Mouse (Mus musculus): Measurements from ENCODE around the gene Ica1l. TPM values are rescaled to one million over a fixed set of nuclear protein-coding genes. Genes with fewer than 3 reads are reported as not detected.

Gene Ica1l
- polyA plus RNA-seq, 1 experiment from 2014 or later = 27.9 TPM

- no peaks in the 10 kb centered on the region for H3K36me3 ChIP-seq
- WGBS = 86% methylated on average over 6 of the region's 6 CpGs
- H3K4me1 ChIP-seq (replicated peaks) = no peaks in the 10 kb centered on the region
- no peak overlapping the region for H3K9ac ChIP-seq
- no peak overlapping the region for H3K27ac ChIP-seq
- no peak overlapping the region for H3K4me3 ChIP-seq
- no peaks in the 10 kb centered on the region for H3K9me3 ChIP-seq
- H3K27me3 ChIP-seq = no peaks in the 10 kb centered on the region
- no peak overlapping the region for H3K4me2 ChIP-seq
- ATAC-seq (ENCODE audit: low FRiP score) = no peak
These were observed 27.5 kb downstream of the Ica1l start for GRCm38 (mm10) chr1:60015511-60015910.

GRCm38 (mm10) chr1:60013779-60014178 is 29.2 kb downstream of the Ica1l start:
- Histone ChIP-seq H3K4me1 (replicated peaks) (no peaks in the 10 kb centered on the region), H3K9ac (no peak overlapping the region), H3K4me2 (no peak overlapping the region), H3K36me3 (no peaks in the 10 kb centered on the region; the same call in 1 of the 2 replicates), H3K4me3 (no peak overlapping the region), H3K27ac (no peak overlapping the region), H3K27me3 (no peaks in the 10 kb centered on the region), H3K9me3 (no peaks in the 10 kb centered on the region)
- no peak for ATAC-seq (ENCODE audit: low FRiP score)
- 89% methylated on average over 10 of the region's 10 CpGs for WGBS

GRCm38 (mm10) chr1:60008743-60009142 is 34.2 kb downstream of the Ica1l start:
- 77% methylated on average over 2 of the region's 2 CpGs for WGBS
- Histone ChIP-seq H3K9ac (no peak overlapping the region), H3K27ac (no peak overlapping the region), H3K4me3 (no peak overlapping the region), H3K4me1 (replicated peaks) (no peaks in the 10 kb centered on the region), H3K9me3 (no peaks in the 10 kb centered on the region), H3K4me2 (no peak overlapping the region), H3K36me3 (no peaks in the 10 kb centered on the region; the same call in 1 of the 2 replicates), H3K27me3 (no peaks in the 10 kb centered on the region)
- no peak for ATAC-seq (ENCODE audit: low FRiP score)

GRCm38 (mm10) chr1:60007337-60007736 is 35.6 kb downstream of the Ica1l start:
- H3K9ac ChIP-seq = no peak overlapping the region
- H3K4me3 ChIP-seq = no peak overlapping the region
- H3K36me3 ChIP-seq = no peaks in the 10 kb centered on the region; the same call in 1 of the 2 replicates
- H3K4me2 ChIP-seq = no peak overlapping the region
- no peak overlapping the region for H3K27ac ChIP-seq
- 90% methylated on average over 10 of the region's 10 CpGs for WGBS
- H3K4me1 ChIP-seq (replicated peaks) = no peaks in the 10 kb centered on the region
- H3K27me3 ChIP-seq = no peaks in the 10 kb centered on the region
- no peak for ATAC-seq (ENCODE audit: low FRiP score)
- H3K9me3 ChIP-seq = no peaks in the 10 kb centered on the region

GRCm38 (mm10) chr1:60000319-60000718 is 42.7 kb downstream of the Ica1l start:
- H3K4me1 ChIP-seq (replicated peaks) = no peaks in the 10 kb centered on the region
- H3K4me2 ChIP-seq = no peak overlapping the region
- no peaks in the 10 kb centered on the region for H3K27me3 ChIP-seq
- no peak for ATAC-seq (ENCODE audit: low FRiP score)
- no peaks in the 10 kb centered on the region for H3K36me3 ChIP-seq
- H3K27ac ChIP-seq = no peak overlapping the region
- no peaks in the 10 kb centered on the region for H3K9me3 ChIP-seq
- WGBS = 63% methylated on average over 2 of the region's 2 CpGs
- no peak overlapping the region for H3K4me3 ChIP-seq
- no peak overlapping the region for H3K9ac ChIP-seq

- 79% methylated on average over 5 of the region's 5 CpGs for WGBS
- H3K9ac ChIP-seq = no peak overlapping the region
- ATAC-seq (ENCODE audit: low FRiP score) = no peak
- H3K9me3 ChIP-seq = no peaks in the 10 kb centered on the region
- H3K27me3 ChIP-seq = no peaks in the 10 kb centered on the region
- H3K4me2 ChIP-seq = no peak overlapping the region
- no peak overlapping the region for H3K4me3 ChIP-seq
- no peaks in the 10 kb centered on the region for H3K4me1 ChIP-seq (replicated peaks)
- peaks cover 14% of the 10 kb centered on the region; the same call in 1 of the 2 replicates for H3K36me3 ChIP-seq
- H3K27ac ChIP-seq = no peak overlapping the region
These were observed 45.6 kb downstream of the Ica1l start for GRCm38 (mm10) chr1:59997352-59997751.

- H3K9me3 ChIP-seq = no peaks in the 10 kb centered on the region
- 53% methylated on average over 3 of the region's 3 CpGs for WGBS
These were observed 47.3 kb downstream of the Ica1l start for GRCm38 (mm10) chr1:59995646-59996045.

GRCm38 (mm10) chr1:59987399-59988040 is 55.5 kb downstream of the Ica1l start:
- peaks cover 55% of the 10 kb centered on the region for H3K36me3 ChIP-seq
- no peak for ATAC-seq (ENCODE audit: low FRiP score)
- no peak overlapping the region for H3K4me3 ChIP-seq
- no peak overlapping the region for H3K4me2 ChIP-seq
- no peak overlapping the region for H3K9ac ChIP-seq
- WGBS = 96% methylated on average over 3 of the region's 3 CpGs
- H3K4me1 ChIP-seq (replicated peaks) = no peaks in the 10 kb centered on the region
- no peak overlapping the region for H3K27ac ChIP-seq
- no peaks in the 10 kb centered on the region for H3K9me3 ChIP-seq
- no peaks in the 10 kb centered on the region for H3K27me3 ChIP-seq

More at GRCm38 (mm10) chr1:59995646-59996045, 47.3 kb downstream of the Ica1l start:
- Histone ChIP-seq H3K27ac (no peak overlapping the region), H3K4me2 (no peak overlapping the region), H3K4me1 (replicated peaks) (no peaks in the 10 kb centered on the region), H3K36me3 (peaks cover 25% of the 10 kb centered on the region), H3K9ac (no peak overlapping the region), H3K4me3 (no peak overlapping the region), H3K27me3 (no peaks in the 10 kb centered on the region)
- no peak for ATAC-seq (ENCODE audit: low FRiP score)

- no peak overlapping the region for H3K4me3 ChIP-seq
- H3K27ac ChIP-seq = no peak overlapping the region
- no peaks in the 10 kb centered on the region for H3K27me3 ChIP-seq
- peaks cover 54% of the 10 kb centered on the region for H3K36me3 ChIP-seq
- ATAC-seq (ENCODE audit: low FRiP score) = no peak
- H3K4me1 ChIP-seq (replicated peaks) = no peaks in the 10 kb centered on the region
- no peaks in the 10 kb centered on the region for H3K9me3 ChIP-seq
- no peak overlapping the region for H3K9ac ChIP-seq
- H3K4me2 ChIP-seq = no peak overlapping the region
These were observed 56.4 kb downstream of the Ica1l start for GRCm38 (mm10) chr1:59986626-59987025.

GRCm38 (mm10) chr1:59967291-59967690 is 75.7 kb downstream of the Ica1l start:
- Histone ChIP-seq H3K36me3 (peaks cover 41% of the 10 kb centered on the region), H3K4me2 (no peak overlapping the region), H3K4me3 (no peak overlapping the region), H3K27ac (no peak overlapping the region), H3K4me1 (replicated peaks) (no peaks in the 10 kb centered on the region), H3K9me3 (no peaks in the 10 kb centered on the region), H3K27me3 (no peaks in the 10 kb centered on the region), H3K9ac (no peak overlapping the region)
- ATAC-seq (ENCODE audit: low FRiP score) = no peak
- 91% methylated on average over 4 of the region's 4 CpGs for WGBS

- no peak overlapping the region for H3K9ac ChIP-seq
- no peaks in the 10 kb centered on the region for H3K4me1 ChIP-seq (replicated peaks)
- no peak overlapping the region for H3K4me2 ChIP-seq
- no peaks in the 10 kb centered on the region for H3K9me3 ChIP-seq
- ATAC-seq (ENCODE audit: low FRiP score) = no peak
- no peaks in the 10 kb centered on the region for H3K27me3 ChIP-seq
- no peak overlapping the region for H3K4me3 ChIP-seq
- peaks cover 41% of the 10 kb centered on the region for H3K36me3 ChIP-seq
- 93% methylated on average over 6 of the region's 6 CpGs for WGBS
- H3K27ac ChIP-seq = no peak overlapping the region
These were observed 76.7 kb downstream of the Ica1l start for GRCm38 (mm10) chr1:59966171-59966785.

- no peak overlapping the region for H3K4me3 ChIP-seq
- no peaks in the 10 kb centered on the region for H3K4me1 ChIP-seq (replicated peaks)
- H3K36me3 ChIP-seq = peaks cover 47% of the 10 kb centered on the region
- H3K9me3 ChIP-seq = no peaks in the 10 kb centered on the region
- H3K27ac ChIP-seq = no peak overlapping the region
- H3K27me3 ChIP-seq = no peaks in the 10 kb centered on the region
- no peak overlapping the region for H3K9ac ChIP-seq
- 92% methylated on average over 1 of the region's 1 CpGs for WGBS
- no peak overlapping the region for H3K4me2 ChIP-seq
- ATAC-seq (ENCODE audit: low FRiP score) = no peak
These were observed 83.0 kb downstream of the Ica1l start for GRCm38 (mm10) chr1:59959941-59960340.

GRCm38 (mm10) chr1:59957206-59957605 is 85.8 kb downstream of the Ica1l start:
- no peak overlapping the region for H3K27ac ChIP-seq
- H3K27me3 ChIP-seq = no peaks in the 10 kb centered on the region
- H3K4me2 ChIP-seq = no peak overlapping the region
- no peak overlapping the region for H3K4me3 ChIP-seq
- ATAC-seq (ENCODE audit: low FRiP score) = no peak
- H3K4me1 ChIP-seq (replicated peaks) = no peaks in the 10 kb centered on the region
- no peaks in the 10 kb centered on the region for H3K9me3 ChIP-seq
- 80% methylated on average over 3 of the region's 3 CpGs for WGBS
- no peak overlapping the region for H3K9ac ChIP-seq
- H3K36me3 ChIP-seq = peaks cover 38% of the 10 kb centered on the region
